Mouse (Mus musculus) liver, embryonic 14.5 days (tissue): ENCODE results near the gene Srd5a1.

Experiments
- CTCF ChIP-seq: IDR thresholded peaks from 2 replicates; pipeline ENCODE4 v1.5.1; 2016; ENCODE audit warnings: antibody characterized with exemption, low read depth, control low read depth
- EP300 ChIP-seq: IDR thresholded peaks from 2 replicates; pipeline ENCODE4 v1.6.1; 2016; ENCODE audit warnings: antibody characterized with exemption, low read depth

GRCm38 (mm10) chr13:69550831-69551230 lies 60.4 kb downstream of the Srd5a1 start:
- TF ChIP-seq CTCF (no peak), EP300 (no peak)
